Mouse (Mus musculus) lung, postnatal 0 days (tissue): ENCODE measurements around the gene Nptn.

Source experiments
- CTCF ChIP-seq: IDR thresholded peaks from 2 replicates; pipeline ENCODE4 v1.5.1; 2016; ENCODE audit warnings: antibody characterized with exemption, mild to moderate bottlenecking
- EP300 ChIP-seq: IDR thresholded peaks from 2 replicates; pipeline ENCODE4 v1.6.1; 2016; ENCODE audit warnings: antibody characterized with exemption, mild to moderate bottlenecking, control low read depth

GRCm38 (mm10) chr9:58571001-58571400 lies 11.0 kb upstream of the Nptn start:
- no peak for TF ChIP-seq CTCF
- TF ChIP-seq EP300: no peak
